Mouse (Mus musculus) embryo, embryonic 9.5 days (tissue): ENCODE results near the gene Ahdc1.

Experiments used
- DNase-seq: peaks from one replicate; pipeline ENCODE4 v3.0.0-alpha.2; 2017; ENCODE audit errors: extremely low spot score

Ahdc1 gene

DNA sequence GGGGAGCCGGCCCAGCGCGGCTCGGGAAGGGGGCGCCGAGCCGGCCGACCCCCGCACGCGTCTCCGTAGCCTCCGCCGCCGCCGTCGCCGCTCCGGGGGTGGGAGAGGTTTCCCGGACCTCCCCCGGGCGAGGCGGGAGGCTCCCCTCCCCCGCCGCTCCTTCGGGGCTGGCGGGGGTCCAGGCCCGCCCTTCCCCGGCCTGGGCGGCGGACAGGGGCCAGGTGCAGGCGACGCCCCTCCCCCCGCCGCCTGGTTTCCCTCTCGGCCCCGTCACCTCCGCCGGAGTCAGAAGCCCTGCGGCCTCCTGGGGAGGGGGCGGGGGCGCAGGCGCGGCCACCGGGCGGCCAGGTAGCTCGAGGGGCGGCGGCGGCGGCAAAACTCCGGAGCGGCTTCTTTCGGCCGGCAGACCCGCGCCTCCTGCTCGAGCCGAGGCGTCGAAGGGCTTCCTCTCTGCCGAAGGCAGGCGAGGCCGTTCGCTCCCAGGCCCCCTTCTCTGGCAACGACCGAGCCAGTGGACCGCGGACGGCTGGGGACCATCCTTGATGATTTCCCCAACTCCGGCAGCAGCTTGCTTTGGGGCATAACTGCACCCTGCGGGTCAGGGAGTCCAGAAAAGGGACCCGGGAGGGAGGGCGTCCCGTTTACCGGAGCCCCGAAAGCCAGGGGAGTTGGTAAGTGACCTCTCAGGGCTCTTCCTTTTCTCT, 28.2 kb downstream of the Ahdc1 start:
- peak; percentile 76 for DNase-seq

DNA sequence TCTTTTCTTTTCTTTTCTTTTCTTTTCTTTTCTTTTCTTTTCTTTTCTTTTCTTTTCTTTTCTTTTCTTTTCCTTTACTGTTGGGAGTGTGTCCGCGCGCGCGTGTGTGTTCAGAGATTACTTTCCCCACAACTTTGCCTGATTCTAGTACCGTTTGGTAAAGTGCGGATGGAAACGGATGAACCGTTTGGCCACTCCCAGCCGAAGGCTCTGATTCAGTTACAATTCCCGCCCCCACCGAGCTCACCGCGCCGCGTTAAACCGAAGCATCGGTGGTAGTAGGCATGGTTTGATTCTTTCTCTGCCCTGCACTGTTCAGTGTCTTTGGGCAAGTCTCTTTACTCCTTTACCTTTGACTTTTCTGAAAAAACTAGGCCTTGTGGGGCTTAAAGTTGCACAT, 28.8 kb downstream of the Ahdc1 start:
- no peak for DNase-seq

DNA sequence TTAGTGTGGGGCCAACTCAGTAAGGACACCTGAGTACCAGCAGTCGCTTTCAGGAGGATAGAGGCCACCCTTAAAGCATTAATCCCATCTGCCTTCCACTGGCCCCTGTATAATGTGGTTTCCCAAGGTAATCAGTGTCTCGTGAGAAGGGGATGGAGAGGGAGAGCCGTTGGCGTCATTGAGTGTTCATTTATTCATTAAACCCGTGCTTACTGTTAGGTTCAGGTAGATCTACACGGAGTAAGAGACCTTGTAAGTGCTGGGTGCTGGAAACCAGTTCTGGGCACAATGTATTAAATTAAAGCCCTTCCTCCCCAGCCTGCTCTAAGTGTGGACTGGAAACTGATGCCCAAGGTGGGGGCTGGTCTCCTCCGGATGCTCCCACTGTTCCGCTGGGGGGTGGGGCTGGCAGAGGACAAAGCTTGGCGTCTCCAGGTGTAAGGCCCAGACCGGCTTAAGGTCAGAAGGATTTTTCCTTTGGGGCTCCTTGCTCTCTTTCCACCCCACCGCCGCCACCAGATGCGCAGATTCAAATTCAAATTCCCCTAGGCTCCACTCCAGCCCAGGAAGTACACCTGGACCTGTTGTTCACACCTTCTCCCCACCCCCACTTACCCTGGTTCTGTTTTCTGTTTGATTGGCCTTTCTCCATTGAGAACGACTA, 29.3 kb downstream of the Ahdc1 start:
- no peak for DNase-seq

DNA sequence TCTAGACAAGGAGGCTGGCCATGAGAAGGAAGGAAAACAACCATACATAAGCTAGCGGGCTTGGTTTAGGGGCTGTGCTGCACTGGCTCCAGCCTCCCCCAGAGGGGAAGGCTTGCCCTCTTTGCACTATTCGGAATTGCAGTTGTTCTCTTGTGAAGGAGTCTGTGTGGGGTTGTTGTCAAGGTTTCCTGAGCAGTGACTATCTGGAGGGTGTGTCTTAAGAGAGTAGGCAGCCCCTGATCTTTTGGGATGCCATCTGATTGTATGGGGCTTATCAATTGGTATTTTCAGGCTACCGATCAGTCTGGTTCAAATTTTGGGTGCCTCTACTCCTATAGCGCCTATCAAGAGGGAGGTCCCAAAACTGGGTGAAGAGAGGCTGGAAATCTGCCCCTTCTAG, 31.2 kb downstream of the Ahdc1 start:
- DNase-seq, result peak; percentile 58

DNA sequence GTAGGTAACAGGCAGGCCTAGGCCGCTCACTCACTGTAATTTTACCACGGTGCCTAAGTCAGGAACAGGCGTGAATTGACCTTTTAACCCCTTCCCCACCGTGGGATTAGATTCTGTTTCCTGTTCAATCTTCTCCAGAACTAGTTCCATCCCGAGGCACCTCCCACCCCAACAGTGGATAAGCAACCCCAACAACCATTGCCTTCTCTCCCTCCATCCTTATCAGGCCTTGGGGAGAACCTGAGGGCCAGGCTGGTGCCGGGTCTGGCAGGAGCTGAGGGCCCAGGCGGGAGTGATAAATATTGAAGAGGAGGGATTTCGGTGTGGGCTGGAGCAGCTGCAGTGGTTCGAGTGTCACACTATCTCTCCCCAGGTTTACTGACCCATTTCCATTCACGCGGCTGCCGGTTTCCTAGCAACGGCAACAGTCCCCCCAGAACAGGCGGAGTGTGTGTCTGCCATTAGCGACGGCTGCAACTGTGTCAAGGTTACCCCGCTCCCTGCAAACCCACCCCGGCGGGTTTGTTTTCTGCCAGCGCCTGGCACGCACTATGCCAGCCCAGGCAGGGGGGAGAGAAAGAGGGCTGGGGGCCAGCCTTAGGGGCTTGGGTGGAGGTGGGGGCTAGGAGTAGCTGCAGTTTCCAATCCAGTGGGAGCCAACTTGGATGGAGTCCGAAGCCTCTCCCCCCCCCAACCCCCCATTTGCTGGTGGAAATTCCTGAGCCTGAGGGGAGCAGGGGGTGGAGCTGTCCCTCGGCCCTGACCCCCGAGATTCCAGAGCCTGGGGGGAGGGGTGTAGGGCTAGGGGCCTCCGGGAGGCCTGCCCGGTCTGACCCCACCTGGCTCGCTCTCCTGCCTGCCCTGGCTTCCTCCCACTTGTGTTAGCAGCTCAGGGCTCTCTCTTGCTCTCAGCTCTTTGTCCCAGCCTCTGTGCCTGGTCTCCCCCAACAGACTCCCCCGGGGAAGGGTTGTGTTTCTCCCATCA, 31.9 kb downstream of the Ahdc1 start:
- peak; percentile 86 for DNase-seq

DNA sequence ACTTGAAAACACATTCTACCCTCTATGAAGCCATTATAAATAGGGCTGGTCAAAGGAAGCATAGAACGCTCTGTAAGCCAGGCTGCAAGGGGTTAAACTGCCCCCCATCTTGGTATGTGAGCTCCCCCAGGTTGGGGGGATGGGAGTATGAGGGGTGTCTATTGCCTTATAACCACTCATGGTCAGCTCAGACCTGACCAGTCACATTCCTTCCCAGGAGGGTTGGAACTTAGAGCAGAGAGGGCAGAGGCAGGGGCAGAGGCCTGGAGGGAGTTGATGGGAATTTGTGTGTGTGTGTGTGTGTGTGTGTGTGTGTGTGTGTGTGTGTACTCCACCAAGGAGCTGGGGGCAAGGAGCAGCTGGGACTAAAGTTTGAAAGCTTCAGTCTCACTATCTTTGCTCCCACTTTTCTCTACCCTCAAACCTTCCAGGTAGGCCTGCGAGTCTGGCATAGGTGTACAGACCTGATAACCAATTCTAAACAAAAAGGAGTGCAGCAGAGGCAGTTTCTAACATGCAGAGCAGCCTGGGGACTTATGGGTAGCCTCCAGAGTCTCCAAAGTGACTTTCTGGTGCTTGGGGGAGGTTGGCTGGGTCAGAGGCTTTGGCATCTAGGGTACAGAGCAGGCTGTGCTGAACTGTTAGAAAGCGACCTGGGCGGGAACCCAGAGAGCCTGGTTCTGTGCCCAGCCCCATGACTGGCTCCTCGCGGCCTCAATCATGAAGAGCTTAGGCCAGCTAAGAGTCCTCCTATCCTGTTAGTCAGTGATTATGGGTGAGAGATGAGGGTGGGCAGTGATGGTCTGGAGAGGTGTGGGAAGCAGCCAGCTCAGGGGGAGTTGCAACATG, 33.0 kb downstream of the Ahdc1 start:
- DNase-seq, result no peak

DNA sequence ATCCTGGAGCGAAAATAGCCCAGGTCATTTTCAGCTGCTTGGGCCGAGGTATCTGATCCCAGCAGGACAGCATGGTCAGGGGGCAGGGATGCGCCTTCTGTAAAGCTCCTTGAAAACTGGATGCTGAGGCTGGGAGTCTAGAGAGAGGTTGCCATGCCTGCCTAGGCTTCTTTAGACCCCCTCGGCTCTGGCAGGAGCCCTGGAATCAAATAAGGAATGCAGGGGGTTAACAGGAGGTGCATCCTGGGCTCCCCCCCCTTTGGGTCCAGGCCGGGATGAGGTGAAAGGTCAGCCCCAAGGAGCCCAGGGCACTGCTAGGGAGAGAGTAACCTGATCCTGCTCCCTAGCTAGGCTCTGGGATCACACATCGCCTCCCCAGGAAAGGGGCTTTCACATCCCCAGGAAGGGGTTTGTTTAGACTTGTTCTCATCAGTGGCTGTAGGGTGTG, 33.6 kb downstream of the Ahdc1 start:
- peak; percentile 80 for DNase-seq

DNA sequence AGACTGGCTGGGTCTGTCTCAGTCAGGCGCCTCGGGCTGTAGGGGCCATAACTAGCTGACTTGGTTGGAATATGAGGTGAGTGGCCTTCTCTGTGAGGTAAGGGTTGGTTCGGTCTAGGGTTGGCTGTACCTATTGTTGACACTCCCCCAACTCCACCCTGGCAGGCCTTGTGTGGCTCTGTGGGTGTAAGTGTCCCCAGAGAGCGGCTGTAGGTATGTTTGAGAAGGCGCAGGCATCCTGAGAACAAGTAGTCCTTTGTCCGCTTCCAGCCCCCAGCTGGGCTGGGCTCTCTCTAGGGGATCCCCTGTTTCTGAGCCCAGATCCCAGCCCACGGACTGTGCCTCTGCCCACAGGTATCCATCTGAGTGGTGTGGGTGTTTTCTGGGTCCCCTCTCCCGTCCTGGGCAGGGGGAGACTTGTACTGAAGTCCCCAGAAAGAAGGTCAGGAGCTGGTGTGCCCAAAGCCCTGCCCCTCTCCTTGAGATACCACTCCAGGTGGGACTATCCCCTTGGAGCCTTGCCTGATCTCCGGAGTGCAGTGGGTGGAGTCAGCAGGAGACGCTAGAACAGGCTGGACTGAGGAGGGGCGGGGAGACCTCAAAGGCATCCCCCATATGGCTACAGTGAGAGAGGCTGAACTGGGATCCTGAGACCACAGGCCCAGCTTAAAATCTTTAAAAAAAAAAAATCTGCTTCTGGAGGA, 34.9 kb downstream of the Ahdc1 start:
- DNase-seq, result no peak

DNA sequence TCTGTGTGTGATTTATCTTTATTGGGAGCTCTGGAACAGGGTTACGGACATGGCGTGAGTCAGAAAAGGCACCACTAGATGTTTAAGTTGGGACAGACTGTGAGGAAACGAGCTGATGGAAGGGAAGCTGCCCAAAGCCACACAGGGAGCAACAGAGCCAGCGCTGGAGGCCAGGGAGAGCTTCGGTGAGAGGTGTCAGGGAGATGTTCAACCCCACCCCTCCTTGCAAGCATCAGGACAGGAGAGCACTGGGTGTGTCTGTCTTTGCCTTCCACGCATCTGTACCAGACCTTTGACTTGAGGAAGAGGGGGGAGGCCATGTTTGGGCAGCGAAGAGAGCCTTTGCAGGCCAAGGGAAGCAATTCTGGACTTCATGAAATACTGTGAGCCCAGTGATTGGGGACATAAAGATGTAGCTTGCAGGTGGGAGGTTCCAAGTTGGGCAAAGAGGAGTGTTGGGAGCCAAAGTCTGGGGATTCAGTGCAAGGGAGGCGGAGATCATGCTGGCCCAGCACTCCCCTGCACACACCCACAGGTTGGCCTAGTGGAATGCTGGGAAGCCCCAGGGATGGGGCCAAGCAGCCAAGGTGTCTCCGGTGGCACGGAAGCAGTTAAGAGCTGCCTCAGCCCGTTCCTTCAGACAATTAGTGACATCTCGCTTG, 35.8 kb downstream of the Ahdc1 start:
- no peak for DNase-seq

DNA sequence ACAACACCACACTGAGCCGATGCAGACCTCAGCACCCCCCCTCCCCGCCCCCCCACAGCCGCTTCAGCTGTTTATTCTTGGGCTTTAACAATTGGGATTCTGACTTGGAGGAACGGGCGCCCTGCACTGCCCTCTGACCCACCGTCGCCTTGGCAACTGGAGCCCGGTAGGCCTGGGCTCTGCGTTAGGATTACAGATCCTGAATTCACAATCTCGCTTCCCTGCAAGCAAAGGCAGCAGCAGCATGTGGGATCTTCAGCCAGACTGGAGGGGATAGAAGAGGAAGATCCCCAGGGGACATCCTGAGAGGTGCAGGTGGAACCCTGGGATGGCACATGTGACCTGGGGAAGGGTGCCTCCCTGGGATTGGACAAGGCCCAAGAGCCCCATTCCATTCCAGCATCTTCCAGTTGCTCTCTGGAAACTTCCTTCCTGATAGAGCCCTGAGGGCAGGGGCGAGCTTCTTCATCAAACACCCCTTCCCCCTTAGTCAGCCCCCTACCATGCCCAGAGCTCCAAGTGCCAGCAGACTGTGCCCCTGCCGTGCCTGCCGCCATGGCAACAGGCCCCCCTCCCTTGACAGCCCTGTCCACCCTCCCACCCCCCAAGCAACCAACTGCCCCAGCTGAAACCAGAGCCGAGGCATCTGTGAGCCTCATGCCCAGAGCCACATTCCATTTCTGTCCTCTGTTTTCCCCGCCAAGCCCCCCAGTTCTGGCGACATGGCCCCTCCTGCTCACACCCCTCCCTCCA, 36.5 kb downstream of the Ahdc1 start:
- peak; percentile 84 for DNase-seq

DNA sequence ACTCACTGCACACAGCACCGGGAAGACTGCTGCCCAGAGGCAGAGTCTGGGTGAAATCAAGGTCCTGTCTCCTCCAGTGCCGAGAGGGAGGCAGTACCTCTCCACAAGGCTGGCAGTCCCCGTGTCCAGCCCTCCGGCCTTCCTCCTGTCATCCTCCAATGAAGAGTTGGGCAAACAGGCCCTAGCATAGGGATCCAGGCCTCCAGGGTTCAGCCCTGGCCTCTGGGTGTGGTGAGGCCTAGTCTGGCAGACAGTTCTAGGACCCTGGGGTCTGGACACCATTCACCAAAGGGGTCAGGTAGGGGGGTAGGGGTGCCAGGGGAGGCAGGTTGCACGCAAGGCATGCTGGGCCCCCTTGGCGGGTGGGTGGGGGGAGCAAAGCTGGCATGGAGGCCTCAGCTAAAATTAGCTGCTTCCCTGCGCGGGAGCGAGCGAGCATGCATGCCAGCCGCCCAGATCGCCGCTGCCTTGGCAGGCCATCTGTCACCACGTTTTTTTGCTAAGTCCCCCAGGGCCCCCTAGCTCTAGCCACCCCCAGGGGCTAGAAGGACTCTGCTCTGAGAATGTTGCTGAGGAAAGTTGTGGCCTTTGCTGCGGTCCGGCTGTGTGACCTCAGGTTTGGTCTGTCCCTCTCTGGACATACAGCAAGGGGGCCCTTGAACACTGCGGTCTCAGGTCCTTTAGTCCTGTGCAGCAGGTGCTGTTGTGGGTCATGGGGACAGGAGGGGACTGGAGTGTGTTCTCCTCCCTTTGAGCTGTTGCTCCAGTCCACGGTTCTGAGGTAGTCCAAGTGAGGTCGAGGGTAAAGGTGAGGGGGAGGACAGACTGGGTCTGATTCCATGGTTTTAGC, 38.2 kb downstream of the Ahdc1 start:
- no peak for DNase-seq

DNA sequence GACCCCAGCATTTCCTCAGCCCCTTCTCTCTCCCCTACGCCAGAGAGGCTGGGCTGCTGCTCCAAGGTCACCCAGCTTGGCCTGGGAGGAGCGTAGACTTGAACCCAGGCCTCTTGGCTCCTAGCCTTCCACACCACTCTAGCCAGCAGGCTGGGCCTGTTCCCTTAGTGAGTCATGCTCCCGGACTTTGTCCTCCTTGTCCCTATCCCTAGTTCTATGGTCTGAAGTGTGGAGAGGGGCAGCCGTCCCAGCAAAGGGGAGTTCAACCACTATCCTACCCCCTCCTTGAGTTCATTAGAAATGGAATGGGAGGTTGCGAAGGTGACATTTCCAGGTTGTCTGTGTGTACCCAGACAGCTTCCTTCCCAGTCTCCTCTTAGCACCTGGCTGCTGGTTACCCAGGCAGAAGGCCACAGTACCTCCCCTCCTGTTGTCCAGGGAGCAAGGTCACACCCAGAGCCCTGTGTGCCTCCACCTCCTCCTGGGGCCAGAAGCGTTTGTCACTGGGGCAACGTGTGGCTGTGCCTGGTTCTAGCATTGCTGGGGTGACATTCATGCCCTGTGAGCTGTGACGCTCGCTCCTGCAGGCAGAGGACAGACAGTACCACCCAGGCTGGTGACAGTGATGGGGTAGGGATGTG, 39.3 kb downstream of the Ahdc1 start:
- DNase-seq, result no peak

DNA sequence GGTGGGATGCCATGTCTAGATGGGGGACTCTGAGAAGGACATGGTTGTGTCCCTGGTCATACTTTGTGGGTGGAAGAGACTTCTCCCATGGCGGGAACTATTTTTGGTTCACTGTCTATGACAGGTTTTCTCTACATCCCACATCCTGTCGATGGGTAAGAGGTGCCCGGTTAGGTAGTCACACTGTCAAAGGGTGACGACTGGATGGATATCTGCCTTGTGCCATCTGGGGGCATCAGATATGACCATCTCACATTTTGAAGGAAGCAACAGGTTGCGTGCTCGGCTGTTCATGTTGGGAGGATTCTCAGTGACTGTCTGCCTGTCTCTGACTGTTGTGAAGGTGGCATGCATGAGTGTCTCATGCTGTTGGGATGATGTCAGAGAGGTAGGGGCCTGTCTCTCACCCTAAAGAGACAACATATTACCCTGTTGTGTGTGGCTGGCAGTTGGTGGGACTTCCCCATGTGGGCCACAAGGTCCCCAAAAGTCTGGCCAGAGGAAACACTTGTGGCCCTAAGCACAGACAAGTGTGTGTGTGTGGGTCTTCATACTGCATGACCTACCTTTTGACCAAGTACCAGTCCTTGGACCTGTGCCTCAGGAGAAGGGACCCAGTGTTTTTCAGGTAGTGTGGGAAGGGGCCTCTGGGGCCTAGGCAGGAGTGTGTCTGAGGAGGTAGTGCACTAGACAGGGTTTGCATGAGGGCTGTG, 39.9 kb downstream of the Ahdc1 start:
- DNase-seq, result no peak

DNA sequence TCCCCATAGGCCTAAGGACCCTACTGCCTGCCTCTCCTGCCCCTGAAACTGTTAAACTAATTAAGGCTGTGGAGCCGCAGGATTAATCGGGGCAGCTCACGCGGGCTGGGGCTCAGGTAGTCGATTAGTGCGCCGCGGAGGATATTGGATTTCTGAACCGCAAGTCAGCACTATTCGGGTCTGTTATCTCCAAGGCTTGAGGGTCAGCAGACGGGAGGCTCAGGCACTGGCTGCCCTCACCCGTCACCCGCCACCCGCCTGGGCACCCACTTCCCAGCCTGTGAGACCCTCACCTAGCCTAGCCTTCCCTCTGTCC, 40.4 kb downstream of the Ahdc1 start:
- no peak for DNase-seq

DNA sequence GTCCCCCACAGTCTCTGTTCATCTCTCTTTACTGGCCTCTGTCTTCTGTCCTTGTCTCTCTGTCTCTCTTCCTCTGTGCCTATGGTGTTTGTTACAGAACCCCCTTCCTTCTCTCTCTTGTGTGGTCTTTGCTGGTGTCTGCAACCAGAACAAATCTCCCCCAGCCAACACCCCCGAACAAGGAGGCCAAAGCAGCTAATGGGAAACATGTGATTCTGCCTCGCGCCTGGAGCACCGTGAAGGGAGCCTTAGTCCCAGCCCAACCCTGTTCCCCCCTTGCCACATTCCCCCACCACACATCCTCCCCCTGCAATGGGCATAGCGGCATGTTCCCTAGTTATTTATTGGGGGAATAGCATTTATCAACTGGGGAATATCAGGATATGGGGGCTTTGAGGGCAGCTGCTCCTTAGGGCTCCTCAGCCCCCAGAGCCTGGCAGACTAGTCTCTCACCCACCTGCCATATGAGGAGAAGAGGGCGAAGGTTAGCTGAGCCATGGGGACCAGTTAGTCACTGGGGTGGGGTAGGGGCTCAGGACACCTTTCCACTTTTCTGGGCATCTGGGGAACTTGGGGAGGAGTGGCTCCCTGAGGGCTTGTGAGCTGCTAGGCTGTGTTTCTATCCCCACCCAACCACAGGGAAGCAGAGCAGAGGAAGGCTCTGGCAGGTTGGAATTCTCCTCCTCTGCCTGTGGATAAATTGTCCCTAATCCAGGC, 41.1 kb downstream of the Ahdc1 start:
- no peak for DNase-seq

DNA sequence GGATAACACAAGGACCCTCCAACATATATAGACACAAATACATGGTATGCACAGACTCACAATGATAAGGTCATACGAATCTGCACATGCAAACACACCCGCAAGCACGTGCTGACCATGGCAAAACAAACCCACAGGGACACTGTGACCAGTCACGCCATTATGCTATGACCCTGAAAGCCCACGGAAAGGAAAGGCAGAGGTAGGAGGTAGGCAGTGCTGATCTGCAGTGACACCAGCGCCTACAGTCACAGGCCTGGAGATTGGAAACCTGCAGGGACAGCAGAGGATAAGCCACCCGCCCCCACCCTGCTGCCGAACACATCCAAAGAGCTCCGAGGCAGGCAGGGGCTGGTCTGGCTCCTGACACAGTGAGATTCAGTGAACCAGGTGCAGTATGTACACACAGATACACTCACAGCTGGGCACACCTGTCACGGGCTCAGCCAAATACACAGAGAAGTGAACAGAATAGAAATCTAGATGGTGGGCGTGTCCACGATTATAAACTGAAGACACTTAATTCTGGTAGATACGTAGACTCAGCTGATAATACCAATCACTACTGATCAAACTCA, 42.0 kb downstream of the Ahdc1 start:
- DNase-seq, result no peak

DNA sequence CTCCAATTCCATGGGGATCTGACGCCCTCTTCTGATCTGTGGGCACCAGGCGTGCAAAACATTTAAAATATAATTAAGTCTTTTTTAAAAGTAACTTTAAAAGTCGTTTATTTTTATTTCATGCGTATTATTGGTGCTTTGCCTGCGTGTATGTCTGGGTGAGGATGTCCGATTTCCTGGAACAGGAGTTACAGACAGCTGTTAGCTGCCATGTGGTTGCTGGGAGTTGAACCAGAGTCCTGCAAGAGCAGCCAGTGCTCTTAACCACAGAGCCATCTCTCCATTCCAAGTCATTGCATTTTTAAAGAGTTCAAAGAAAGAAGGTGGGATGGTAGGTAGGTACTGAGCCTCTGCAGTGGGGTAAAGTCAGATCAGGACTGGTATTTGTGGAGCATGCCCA, 43.5 kb downstream of the Ahdc1 start:
- DNase-seq, result no peak
